Mouse (Mus musculus): ENCODE measurements at regions not wholly inside any gene's neighbourhood (a gene's known extent, or its start where the extent isn't known, plus 50 kb on each side); places are given as distances from the start of the nearest gene placed in this dataset.

GRCm38 (mm10) chr11:51911481-51911880 lies 54.0 kb upstream of the Jade2 start:
- TF ChIP-seq POLR2A (IDR thresholded peaks at IDR 0.05; ENCODE audit: insufficient read depth, low read length), result no peak
- no peak for TF ChIP-seq CTCF (IDR thresholded peaks at IDR 0.05; ENCODE audit: low read depth, low read length)

Measured in ES-Bruce4 (cell line).